Comparison of ENCODE assay signal across 20 mouse cellular contexts in genomic region chr14:57726172-57726571, GRCm38 (mm10). TPM values are rescaled to one million over a fixed set of nuclear protein-coding genes. Genes with fewer than 3 reads are reported as not detected.
DNase-seq lines count a peak whose midpoint lies in the region; ATAC-seq and TF ChIP-seq lines count a peak whose summit lies in the region.
"Had no signal": no experiment of that assay in that cellular context is flagged by ENCODE, and none has a peak within 500 bp of the region (broad histone marks: within the 10 kb centered on the region; RNA-seq: fewer than 3 reads in every experiment).

No protein-coding gene starts in this region.

- no peaks in the 10 kb centered on the region for H3K27me3 ChIP-seq in hindbrain, postnatal 0 days (ENCODE audit: insufficient read depth, low read length)
- no peaks in the 10 kb centered on the region for H3K27me3 ChIP-seq in hindbrain, embryonic 12.5 days
- H3K27me3 ChIP-seq: embryonic facial prominence, embryonic 13.5 days had no signal

- H3K36me3 ChIP-seq in hindbrain, postnatal 0 days (ENCODE audit: insufficient read depth, low read length) = no peaks in the 10 kb centered on the region
- peaks cover 22% of the 10 kb centered on the region; the same call in 1 of the 2 replicates for H3K36me3 ChIP-seq in hindbrain, embryonic 12.5 days

- no peak overlapping the region for H3K27ac ChIP-seq in hindbrain, postnatal 0 days
- H3K27ac ChIP-seq in hindbrain, embryonic 12.5 days = no peak overlapping the region
- H3K27ac ChIP-seq: embryonic facial prominence, embryonic 13.5 days had no signal

- no peak overlapping the region for H3K4me2 ChIP-seq in hindbrain, postnatal 0 days (ENCODE audit: low read depth, low read length)
- no peak overlapping the region for H3K4me2 ChIP-seq in hindbrain, embryonic 12.5 days (replicated peaks)
- H3K4me2 ChIP-seq: embryonic facial prominence, embryonic 13.5 days; midbrain, embryonic 11.5 days had no signal

- H3K9me3 ChIP-seq in hindbrain, postnatal 0 days (ENCODE audit: low read length) = no peaks in the 10 kb centered on the region
- no peaks in the 10 kb centered on the region for H3K9me3 ChIP-seq in hindbrain, embryonic 12.5 days (replicated peaks)

- DNase-seq in hindbrain, postnatal 0 days (ENCODE audit: low spot score) = no peak
- peak; percentile 18 for DNase-seq in thymus, postnatal 14 days
- no peak for DNase-seq in thymus, adult 18-20 months
- DNase-seq in T-cell, adult 2 months (ENCODE audit: low spot score) = peak; percentile 20
- no peak for DNase-seq in heart, postnatal 36 days
- DNase-seq: adrenal gland, postnatal 25 days; cerebellum, adult 9-11 months; heart, adult 18-20 months; kidney, postnatal 10 days; layer of hippocampus, postnatal 36 days; right cerebral cortex, adult 18-20 months had no signal

- no peak overlapping the region for H3K9ac ChIP-seq in hindbrain, postnatal 0 days (replicated peaks; ENCODE audit: low read length)
- H3K9ac ChIP-seq in hindbrain, embryonic 12.5 days = no peak overlapping the region
- H3K9ac ChIP-seq: embryonic facial prominence, embryonic 13.5 days had no signal

- intact Hi-C loops in heart, postnatal 36 days (cut with DNase I) = no loop called here

- no peak overlapping the region for H3K4me3 ChIP-seq in hindbrain, postnatal 0 days (ENCODE audit: low read length)
- H3K4me3 ChIP-seq in hindbrain, embryonic 12.5 days = no peak overlapping the region
- H3K4me3 ChIP-seq: embryonic facial prominence, embryonic 13.5 days had no signal

- peak; percentile 32; the same call in 1 of the 2 replicates for TF ChIP-seq CTCF in hindbrain, postnatal 0 days (IDR thresholded peaks at IDR 0.05; ENCODE audit: low read depth)

- 80% methylated on average over 8 of the region's 8 CpGs for WGBS in hindbrain, postnatal 0 days
- WGBS in hindbrain, embryonic 12.5 days = 84% methylated on average over 8 of the region's 8 CpGs

- peaks cover 13% of the 10 kb centered on the region; the same call in 1 of the 2 replicates for H3K4me1 ChIP-seq in hindbrain, postnatal 0 days (ENCODE audit: insufficient read depth, low read length)
- peaks cover 17% of the 10 kb centered on the region for H3K4me1 ChIP-seq in hindbrain, embryonic 12.5 days

- no peak for ATAC-seq in hindbrain, postnatal 0 days
- ATAC-seq in hindbrain, embryonic 12.5 days (ENCODE audit: low FRiP score) = no peak
- ATAC-seq in inflammation-experienced regulatory T-cells, adult 6 months = no peak

RNA-seq across cellular contexts. Expression of gene Gm49361, which starts 19.7 kb away (rescaled TPM):
- 0.16 and 6.4 TPM in 2 replicates for total RNA-seq in hindbrain, postnatal 0 days (2014; rRNA removed)
- polyA plus RNA-seq in hindbrain, postnatal 0 days (2015; fragmentation: Nextera tagmentation; extraction: Ambion mirVana) = not detected in 2 replicates
- not detected in 2 replicates for polyA plus RNA-seq in hindbrain, embryonic 12.5 days (2016; fragmentation: Nextera tagmentation; extraction: Ambion mirVana)
- polyA plus RNA-seq in inflammation-experienced regulatory T-cells, adult 6 months (2017; shearing (Covaris generic)) = not detected
- total RNA-seq in heart, postnatal 36 days (2021) = 1 to 10 TPM in 1 of 2 experiments, not detected in 1; 2.4 TPM
- total RNA-seq: adrenal gland, postnatal 25 days had no signal
- polyA plus RNA-seq: embryonic facial prominence, embryonic 13.5 days; frontal cortex, adult 2 months; hindbrain, embryonic 11.5 days; liver, embryonic 16.5 days; midbrain, embryonic 11.5 days; neural tube, embryonic 14.5 days; stomach, embryonic 14.5 days had no signal

RNA-seq across cellular contexts. Expression of gene Lats2, which starts 32.0 kb away (rescaled TPM):
- total RNA-seq in hindbrain, postnatal 0 days (2014; rRNA removed) = 6.4 and 14.1 TPM in 2 replicates
- 5.8 and 6.2 TPM in 2 replicates for polyA plus RNA-seq in hindbrain, postnatal 0 days (2015; fragmentation: Nextera tagmentation; extraction: Ambion mirVana)
- 21.3 and 23.9 TPM in 2 replicates for polyA plus RNA-seq in hindbrain, embryonic 12.5 days (2016; fragmentation: Nextera tagmentation; extraction: Ambion mirVana)
- polyA plus RNA-seq in inflammation-experienced regulatory T-cells, adult 6 months (2017; shearing (Covaris generic)) = 10 to 100 TPM; 13.0 to 23.0 (median 20.1) TPM
- total RNA-seq in heart, postnatal 36 days (2021) = 10 to 100 TPM; 33.3 to 38.5 TPM

Comparison
In these comparisons a context has a peak if more than half of its experiments do, and no peak if none do; other contexts are left out.
1. DNase-seq: peak in thymus, postnatal 14 days (single experiment) and T-cell, adult 2 months (single experiment); none in hindbrain, postnatal 0 days (single experiment), thymus, adult 18-20 months (0 of 2) and heart, postnatal 36 days (0 of 2).